Mouse (Mus musculus) neural tube, embryonic 12.5 days (tissue): ENCODE data around the gene Lenep. TPM values are rescaled to one million over a fixed set of nuclear protein-coding genes. Genes with fewer than 3 reads are reported as not detected.
A peak's percentile ranks its signal among the peaks of the same experiment; 100 is the strongest.

Source experiments
- ATAC-seq: fragments of 200-750 bp; cut with Nextera tagmentation; 2 replicates; pipeline ENCODE4 v1.8.0; 2017; ENCODE audit warnings: low read depth, mild to moderate bottlenecking, moderate TSS enrichment, moderate library complexity; ENCODE audit not compliant: low FRiP score
- H3K27ac ChIP-seq: fragments of 300-500 bp; sonication (generic); 2 replicates; pipeline ENCODE4 v1.5.1; 2016
- H3K27me3 ChIP-seq: fragments of 300-500 bp; sonication (generic); replicated peaks from 2 replicates; pipeline ENCODE4 v1.6.1; 2016; ENCODE audit warnings: mild to moderate bottlenecking
- H3K36me3 ChIP-seq: fragments of 300-500 bp; sonication (generic); 2 replicates; pipeline ENCODE4 v1.6.1; 2016; ENCODE audit warnings: mild to moderate bottlenecking
- H3K4me1 ChIP-seq: fragments of 300-500 bp; sonication (generic); 2 replicates; pipeline ENCODE4 v1.6.1; 2016
- H3K4me2 ChIP-seq: fragments of 300-500 bp; sonication (generic); replicated peaks from 2 replicates; pipeline ENCODE4 v1.6.1; 2016; ENCODE audit warnings: mild to moderate bottlenecking
- H3K4me3 ChIP-seq: fragments of 300-500 bp; sonication (generic); 2 replicates; pipeline ENCODE4 v1.5.1; 2016
- H3K9ac ChIP-seq: fragments of 300-500 bp; sonication (generic); 2 replicates; pipeline ENCODE4 v1.6.1; 2016; ENCODE audit warnings: mild to moderate bottlenecking
- H3K9me3 ChIP-seq: fragments of 300-500 bp; sonication (generic); 2 replicates; pipeline ENCODE4 v1.6.1; 2016; ENCODE audit warnings: mild to moderate bottlenecking
- WGBS: fragments of 180-500 bp; shearing (Covaris S2); methylation state at CpG from one replicate; pipeline ENCODE4 v1.1.7; 2016; 5-methylcytosine and 5-hydroxymethylcytosine counted together
- polyA plus RNA-seq: library from polyadenylated mRNA; unstranded; fragments of >200 nt; fragmentation: Nextera tagmentation; extraction: Ambion mirVana; gene quantifications from 2 replicates; pipeline ENCODE4 v1.2.1, GENCODE M21; 2016

The Lenep gene
- polyA plus RNA-seq, 1 experiment from 2014 or later = 0.46 TPM

DNA sequence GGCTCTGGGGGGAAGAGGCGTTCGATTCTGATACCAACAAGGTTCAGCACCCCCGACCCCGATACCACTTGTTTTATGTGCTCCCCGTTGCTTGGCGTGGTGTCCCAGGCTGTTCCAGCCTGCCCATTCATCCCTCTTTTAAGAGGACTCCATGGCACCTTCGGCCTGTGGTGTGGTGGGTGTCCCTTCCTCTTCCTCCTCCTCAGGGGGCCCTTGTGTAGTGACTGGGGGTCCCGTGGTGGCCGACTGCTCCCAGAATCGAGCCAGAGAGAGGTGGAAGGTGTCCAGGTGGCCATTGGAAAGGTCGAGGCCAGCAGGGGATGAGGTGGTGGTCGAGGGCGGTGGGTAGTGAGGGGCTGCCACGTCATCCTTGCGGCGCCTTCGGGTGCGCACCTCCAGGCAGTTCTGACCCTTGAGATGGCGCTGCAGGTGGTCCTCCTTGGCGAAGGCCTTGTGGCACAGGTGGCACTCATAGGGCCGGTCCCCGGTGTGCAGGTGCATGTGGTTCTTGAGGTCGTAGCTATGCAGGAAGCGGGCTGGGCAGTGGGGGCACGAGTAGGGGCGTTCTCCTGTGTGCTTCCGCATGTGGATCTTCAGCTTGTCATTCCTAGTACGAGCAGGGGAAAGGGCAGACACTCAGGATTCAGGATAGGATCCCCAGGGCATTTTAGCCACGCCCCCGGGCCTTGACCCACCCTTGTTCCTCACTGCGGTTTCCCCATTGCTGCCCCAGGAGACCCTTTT, 23.0 kb downstream of the Lenep start:
- no peak overlapping the region for H3K27ac ChIP-seq
- WGBS = 87% methylated on average over 31 of the region's 31 CpGs
- H3K4me3 ChIP-seq = no peak overlapping the region
- ATAC-seq = no peak
- H3K4me2 ChIP-seq = no peak overlapping the region
- no peaks in the 10 kb centered on the region for H3K27me3 ChIP-seq
- no peak overlapping the region for H3K9ac ChIP-seq
- H3K4me1 ChIP-seq = peaks cover 13% of the 10 kb centered on the region; the same call in 1 of the 2 replicates
- H3K9me3 ChIP-seq = no peaks in the 10 kb centered on the region
- H3K36me3 ChIP-seq = no peaks in the 10 kb centered on the region

DNA sequence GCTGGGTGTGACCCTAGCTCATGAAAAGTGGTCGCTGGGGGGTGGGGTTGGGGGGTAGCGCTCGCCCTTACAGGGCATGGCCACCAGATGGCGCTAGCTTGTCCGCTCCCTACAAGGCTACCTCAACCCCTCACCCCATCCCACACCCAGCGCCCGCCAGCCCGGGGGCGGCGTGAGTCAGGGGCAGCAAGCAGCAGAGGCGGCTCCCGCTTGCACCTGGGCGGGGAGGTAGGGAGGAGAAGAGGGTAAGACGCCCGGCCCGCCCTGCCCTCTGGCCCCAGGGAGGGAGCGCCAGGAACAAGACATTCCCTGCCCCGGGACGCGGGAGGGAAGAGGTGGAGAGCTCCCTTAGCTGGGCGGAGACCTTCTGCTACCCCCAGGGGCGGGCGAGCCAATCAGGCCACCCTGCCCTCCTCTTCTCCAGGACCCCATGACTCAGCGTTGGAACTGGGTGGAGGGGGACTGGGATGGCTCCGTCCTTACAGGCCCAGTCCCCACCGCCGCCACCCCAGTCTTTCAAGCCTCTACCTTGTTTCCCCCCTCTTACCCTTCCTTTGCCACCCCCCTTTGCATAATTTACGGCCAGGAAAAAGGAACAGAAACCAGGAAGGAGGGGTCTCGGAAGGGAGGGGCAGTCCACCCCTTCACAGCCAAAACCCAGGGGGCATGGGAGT, 24.1 kb downstream of the Lenep start:
- Histone ChIP-seq H3K27ac (no peak overlapping the region), H3K4me1 (peaks cover 13% of the 10 kb centered on the region; the same call in 1 of the 2 replicates), H3K9me3 (no peaks in the 10 kb centered on the region), H3K4me2 (peak overlapping the region; percentile 75), H3K9ac (peak overlapping the region; percentile 64), H3K4me3 (peak overlapping the region; percentile 51), H3K27me3 (no peaks in the 10 kb centered on the region), H3K36me3 (no peaks in the 10 kb centered on the region)
- ATAC-seq = peak; percentile 92
- 2% methylated on average over 29 of the region's 29 CpGs for WGBS

DNA sequence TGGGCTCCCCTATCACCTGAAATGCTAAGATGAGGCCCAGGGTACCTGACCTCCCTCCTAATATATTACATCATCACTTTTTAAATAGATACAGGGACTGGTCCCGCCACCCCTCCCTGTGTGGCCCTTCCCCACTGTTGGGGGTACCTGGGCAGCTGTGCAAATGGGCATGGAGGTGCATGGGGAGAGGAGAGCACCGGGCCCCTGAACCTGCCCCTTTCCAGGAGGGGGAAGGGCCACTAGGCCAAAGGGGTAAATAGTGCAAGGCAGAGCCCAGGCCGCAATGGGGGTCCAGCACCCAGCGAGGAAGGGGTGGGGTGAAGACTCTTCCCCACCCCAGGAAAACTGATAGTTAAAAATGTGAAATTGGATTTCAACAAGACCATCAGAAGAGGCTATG, 24.8 kb downstream of the Lenep start:
- H3K4me1 ChIP-seq = peaks cover 13% of the 10 kb centered on the region; the same call in 1 of the 2 replicates
- H3K4me2 ChIP-seq = peak overlapping the region; percentile 75
- no peak overlapping the region; the same call in 1 of the 2 replicates for H3K9ac ChIP-seq
- no peaks in the 10 kb centered on the region for H3K27me3 ChIP-seq
- WGBS = 74% methylated on average over 4 of the region's 4 CpGs
- no peak overlapping the region for H3K27ac ChIP-seq
- H3K36me3 ChIP-seq = no peaks in the 10 kb centered on the region
- H3K9me3 ChIP-seq = no peaks in the 10 kb centered on the region
- H3K4me3 ChIP-seq = no peak overlapping the region
- no peak for ATAC-seq

DNA sequence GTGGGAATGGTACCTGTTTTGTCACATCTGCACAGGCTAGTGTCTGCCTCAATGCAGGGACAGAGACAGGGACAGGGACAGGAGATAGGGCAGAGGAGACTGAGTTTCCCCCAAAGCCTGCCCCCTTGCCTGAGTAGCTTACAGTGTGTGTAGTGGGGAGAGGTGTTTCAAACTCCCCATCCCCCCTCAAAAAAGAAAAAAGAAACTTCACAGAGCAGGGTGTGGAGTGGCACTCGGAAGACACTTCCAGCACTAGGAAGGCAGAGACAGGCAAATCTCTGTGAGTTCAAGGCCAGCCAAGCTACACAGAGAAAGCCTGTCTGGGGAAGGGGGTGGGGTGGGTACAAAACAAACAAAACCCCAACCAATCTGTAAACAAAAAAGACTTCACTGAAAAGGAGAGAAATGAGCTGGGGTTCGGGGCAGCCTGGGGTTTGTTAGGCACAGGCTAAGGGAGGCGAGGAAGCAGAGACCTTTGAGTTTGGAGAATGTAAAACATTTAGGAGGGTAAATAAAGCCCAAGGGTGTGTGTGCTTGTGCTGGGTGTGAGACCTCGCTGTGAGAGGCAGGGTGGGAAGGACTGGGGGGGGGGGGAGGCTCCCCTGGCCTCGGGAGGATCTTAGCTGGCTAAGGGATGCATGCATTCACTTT, 28.9 kb downstream of the Lenep start:
- Histone ChIP-seq H3K9ac (no peak overlapping the region), H3K4me1 (peaks cover 10% of the 10 kb centered on the region; the same call in 1 of the 2 replicates), H3K27me3 (no peaks in the 10 kb centered on the region), H3K9me3 (no peaks in the 10 kb centered on the region), H3K4me2 (no peak overlapping the region), H3K36me3 (no peaks in the 10 kb centered on the region), H3K4me3 (no peak overlapping the region), H3K27ac (no peak overlapping the region)
- WGBS = 43% methylated on average over 5 of the region's 5 CpGs
- no peak for ATAC-seq

DNA sequence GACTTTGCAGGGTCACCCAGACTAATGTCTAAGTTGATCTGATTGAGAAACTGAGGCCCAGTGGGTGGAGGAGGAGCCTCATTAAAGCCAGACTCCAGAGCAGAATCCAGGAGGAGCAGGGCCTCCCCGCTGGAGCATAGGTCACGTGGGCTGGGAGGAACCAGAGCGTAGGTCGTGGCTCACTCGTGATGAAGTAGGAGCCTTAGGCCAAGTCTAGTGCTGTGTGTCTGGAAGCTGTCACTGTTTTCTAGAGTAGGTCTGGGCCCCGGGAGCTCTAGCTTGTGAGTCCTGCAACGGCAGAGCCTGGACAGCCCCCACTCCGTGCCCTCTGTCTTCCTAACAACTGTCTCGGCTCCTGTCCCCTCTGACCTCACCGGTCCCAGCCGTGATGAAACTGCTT, 35.3 kb downstream of the Lenep start:
- Histone ChIP-seq H3K4me2 (no peak overlapping the region), H3K9ac (no peak overlapping the region), H3K4me3 (no peak overlapping the region), H3K27me3 (no peaks in the 10 kb centered on the region), H3K27ac (no peak overlapping the region), H3K9me3 (no peaks in the 10 kb centered on the region), H3K4me1 (no peaks in the 10 kb centered on the region), H3K36me3 (no peaks in the 10 kb centered on the region)
- WGBS = 79% methylated on average over 11 of the region's 11 CpGs
- ATAC-seq = no peak

DNA sequence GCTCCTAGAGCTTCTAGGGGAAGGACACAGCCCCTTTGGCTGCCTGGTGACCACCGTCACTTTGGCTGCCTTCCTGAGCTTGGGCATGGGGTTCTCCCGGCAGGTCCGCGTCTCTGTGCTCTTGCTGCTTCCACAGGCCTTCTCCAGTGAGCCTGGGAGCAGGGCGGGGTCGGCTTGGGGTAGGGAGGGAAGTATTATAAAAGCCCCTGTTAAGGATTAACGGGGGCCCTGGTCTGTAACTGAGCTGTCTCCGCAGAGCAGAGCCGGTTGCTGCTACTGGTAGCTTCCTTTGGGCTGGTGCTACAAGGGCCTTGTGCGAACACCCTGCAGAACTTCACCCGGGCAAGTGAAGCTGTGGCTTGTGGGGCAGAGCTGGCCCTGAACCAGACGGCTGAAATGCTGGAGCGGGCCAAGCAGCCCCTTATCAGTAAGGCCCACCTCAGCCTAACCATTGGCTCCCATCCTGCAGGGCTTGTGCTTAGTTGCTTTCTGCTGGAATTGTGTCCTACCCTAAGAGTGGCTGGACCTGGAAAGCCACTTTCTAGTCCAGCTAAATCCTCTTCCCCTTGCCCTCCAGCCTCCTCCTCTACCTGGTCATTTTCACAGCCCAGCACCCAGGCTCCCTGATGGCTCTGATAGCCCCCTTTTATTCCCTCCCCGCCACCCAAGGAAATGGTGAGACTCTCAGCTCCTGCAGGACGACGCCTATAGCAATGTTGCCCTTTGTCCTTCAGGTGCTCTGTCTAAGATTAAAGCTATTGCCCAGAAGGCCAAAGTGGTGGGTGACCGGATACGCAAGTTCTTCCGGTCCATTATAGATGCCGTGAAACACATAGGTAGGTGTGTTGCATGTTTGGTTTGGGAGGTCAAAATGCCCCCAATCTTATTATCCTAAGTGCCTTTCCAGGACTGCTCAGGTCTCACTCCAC, 36.8 kb downstream of the Lenep start:
- Histone ChIP-seq H3K4me2 (no peak overlapping the region), H3K27me3 (no peaks in the 10 kb centered on the region), H3K36me3 (no peaks in the 10 kb centered on the region), H3K9ac (no peak overlapping the region), H3K4me1 (no peaks in the 10 kb centered on the region), H3K9me3 (no peaks in the 10 kb centered on the region), H3K27ac (no peak overlapping the region), H3K4me3 (no peak overlapping the region)
- 71% methylated on average over 20 of the region's 20 CpGs for WGBS
- ATAC-seq = no peak

DNA sequence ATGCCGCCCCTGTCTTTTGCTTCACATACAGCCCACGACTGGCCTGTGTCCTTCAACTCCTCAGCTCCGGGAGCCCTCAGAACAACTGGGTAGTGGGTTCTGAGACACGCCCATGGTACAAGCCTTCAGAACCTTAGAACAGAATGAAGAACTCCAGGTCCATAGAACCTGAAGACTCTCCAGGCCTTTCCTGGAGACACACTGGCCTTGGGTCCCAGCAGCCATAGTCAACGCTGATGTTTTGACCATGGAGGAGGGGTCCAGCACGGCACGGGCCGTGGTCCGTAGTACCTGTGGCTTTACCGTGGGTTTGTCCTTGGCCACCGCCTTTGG, 37.5 kb downstream of the Lenep start, which contains the start of gene Dcst1:
Gene Dcst1, minus strand, starts transcription at position 101 of the 333 bp plus-strand sequence.
- Histone ChIP-seq H3K27ac (no peak within 1 kb of the TSS), H3K27me3 (no peaks in the 10 kb centered on the region), H3K9ac (no peak within 1 kb of the TSS), H3K4me3 (no peak within 1 kb of the TSS), H3K4me2 (no peak within 1 kb of the TSS), H3K4me1 (no peaks in the 10 kb centered on the region), H3K36me3 (no peaks in the 10 kb centered on the region), H3K9me3 (no peaks in the 10 kb centered on the region)
- ATAC-seq = no peak
- WGBS = 82% methylated on average over 11 of the region's 11 CpGs

DNA sequence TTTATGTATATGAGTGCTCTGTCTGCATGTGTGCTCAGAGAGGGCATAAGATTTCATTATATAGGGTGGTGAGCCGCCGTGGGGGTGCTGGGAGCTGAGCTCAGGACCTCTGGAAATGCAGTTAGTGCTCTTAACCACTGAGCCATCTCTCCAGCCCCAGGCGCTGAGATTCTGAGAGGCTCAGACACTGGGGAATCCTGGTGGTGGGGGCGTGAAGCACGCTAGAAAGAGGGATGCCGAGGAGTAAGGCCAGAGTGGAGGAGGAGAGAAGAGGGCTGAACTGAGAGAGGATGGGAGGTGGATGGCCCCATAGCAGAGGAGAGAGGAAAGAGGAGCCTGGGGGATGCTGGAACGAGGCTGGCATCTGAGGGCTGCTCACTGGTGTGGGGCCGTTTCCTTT, 38.0 kb downstream of the Lenep start:
- no peak for ATAC-seq

DNA sequence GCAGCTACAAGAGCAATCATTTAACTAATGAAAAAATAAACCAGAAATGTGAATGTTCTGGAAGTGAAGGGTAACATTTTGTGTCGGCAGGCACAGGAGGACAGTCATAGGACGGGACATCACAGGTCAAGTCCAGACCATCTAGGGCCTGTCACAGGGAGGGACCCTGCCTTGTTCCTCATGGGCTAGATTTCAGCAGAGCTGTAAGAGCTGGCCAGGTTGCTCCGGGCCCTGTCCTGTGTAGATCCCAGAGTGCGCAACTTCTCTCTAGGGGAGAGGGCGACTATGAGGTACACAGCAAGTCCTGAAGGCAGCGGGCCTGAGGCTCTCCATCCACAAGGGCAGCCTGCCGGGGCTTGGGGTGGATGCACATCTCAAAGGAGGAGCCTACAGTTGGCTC, 40.9 kb downstream of the Lenep start, which contains the start of gene Dcst2:
Gene Dcst2, plus strand, starts transcription at position 301 of the 400 bp plus-strand sequence.
- Histone ChIP-seq H3K4me3 (no peak within 1 kb of the TSS), H3K36me3 (no peaks in the 10 kb centered on the region), H3K9ac (no peak within 1 kb of the TSS), H3K4me1 (no peaks in the 10 kb centered on the region), H3K4me2 (no peak within 1 kb of the TSS), H3K27me3 (no peaks in the 10 kb centered on the region), H3K9me3 (no peaks in the 10 kb centered on the region), H3K27ac (no peak within 1 kb of the TSS)
- no peak for ATAC-seq
- 84% methylated on average over 7 of the region's 7 CpGs for WGBS

More for the DNA sequence above, 38.0 kb downstream of the Lenep start:
- H3K4me2 ChIP-seq = no peak overlapping the region
- 66% methylated on average over 8 of the region's 8 CpGs for WGBS
- no peaks in the 10 kb centered on the region for H3K9me3 ChIP-seq
- H3K27ac ChIP-seq = no peak overlapping the region
- H3K4me1 ChIP-seq = no peaks in the 10 kb centered on the region
- no peaks in the 10 kb centered on the region for H3K36me3 ChIP-seq
- no peak overlapping the region for H3K4me3 ChIP-seq
- no peaks in the 10 kb centered on the region for H3K27me3 ChIP-seq
- H3K9ac ChIP-seq = no peak overlapping the region

DNA sequence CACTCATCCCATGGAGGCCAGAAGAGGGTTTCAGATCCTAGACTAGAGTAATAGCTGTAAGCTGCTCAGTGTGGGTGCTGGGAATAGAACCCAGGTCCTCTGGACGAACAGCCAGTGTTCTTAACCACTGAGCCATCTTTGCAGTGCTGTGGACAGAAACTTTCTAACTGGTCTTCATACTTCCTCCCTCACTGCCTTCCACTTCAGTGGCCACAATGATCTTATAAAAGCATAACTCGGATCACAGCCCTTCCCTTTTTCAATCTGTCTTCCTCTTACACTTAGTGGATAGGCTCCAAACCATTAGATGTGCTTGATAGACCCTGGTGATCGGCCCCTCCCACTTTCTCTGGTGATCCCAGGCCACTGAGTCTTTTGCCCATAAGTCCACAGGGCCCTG, 42.4 kb downstream of the Lenep start:
- H3K27me3 ChIP-seq = no peaks in the 10 kb centered on the region
- no peak overlapping the region for H3K4me3 ChIP-seq
- 79% methylated on average over 3 of the region's 3 CpGs for WGBS
- H3K27ac ChIP-seq = no peak overlapping the region
- no peak overlapping the region for H3K9ac ChIP-seq
- no peaks in the 10 kb centered on the region for H3K36me3 ChIP-seq
- no peak for ATAC-seq
- no peaks in the 10 kb centered on the region for H3K9me3 ChIP-seq
- H3K4me2 ChIP-seq = no peak overlapping the region
- H3K4me1 ChIP-seq = no peaks in the 10 kb centered on the region

DNA sequence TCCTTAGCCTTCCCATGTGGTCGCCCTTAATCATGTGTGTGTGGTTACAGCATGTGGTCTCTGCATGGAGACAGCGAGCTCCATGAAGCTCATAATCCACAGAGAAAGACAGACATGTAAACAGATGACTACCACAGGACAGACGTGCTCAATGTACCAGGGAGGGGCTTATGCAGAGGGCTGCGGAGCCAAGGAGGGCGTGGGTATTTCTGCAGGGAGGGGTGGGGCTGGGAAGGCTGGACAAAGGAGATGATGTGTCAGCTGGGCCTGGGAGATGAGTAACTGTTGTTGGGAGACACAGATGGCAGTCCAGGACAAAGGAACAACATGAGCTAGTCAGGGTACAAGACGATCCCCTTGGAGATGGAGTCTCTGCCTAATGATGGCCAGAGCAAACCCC, 43.0 kb downstream of the Lenep start:
- H3K27me3 ChIP-seq = no peaks in the 10 kb centered on the region
- no peak overlapping the region for H3K27ac ChIP-seq
- no peak overlapping the region for H3K4me2 ChIP-seq
- 0 out of 2 replicates have a peak, but pooled peaks cover 4% of the 10 kb centered on the region for H3K4me1 ChIP-seq
- ATAC-seq = no peak
- WGBS = 68% methylated on average over 6 of the region's 6 CpGs
- no peaks in the 10 kb centered on the region for H3K9me3 ChIP-seq
- no peak overlapping the region for H3K4me3 ChIP-seq
- no peak overlapping the region for H3K9ac ChIP-seq
- no peaks in the 10 kb centered on the region for H3K36me3 ChIP-seq
